Mouse (Mus musculus) stomach, embryonic 16.5 days (tissue): Measurements from ENCODE around the gene Igdcc3. TPM values are rescaled to one million over a fixed set of nuclear protein-coding genes. Genes with fewer than 3 reads are reported as not detected.

Source experiments
- ATAC-seq: fragments of 200-750 bp; cut with Nextera tagmentation; 2 replicates; pipeline ENCODE4 v1.8.0; 2017; ENCODE audit warnings: moderate number of reproducible peaks, moderate TSS enrichment; ENCODE audit not compliant: insufficient read depth, low FRiP score
- H3K27ac ChIP-seq: fragments of 300-500 bp; sonication (generic); 2 replicates; pipeline ENCODE4 v1.5.1; 2014; ENCODE audit warnings: low read length
- H3K27me3 ChIP-seq: fragments of 300-500 bp; sonication (generic); 2 replicates; pipeline ENCODE4 v1.6.1; 2014; ENCODE audit warnings: low read length, control low read depth, mixed read lengths; ENCODE audit not compliant: control insufficient read depth, insufficient read depth
- H3K36me3 ChIP-seq: fragments of 300-500 bp; sonication (generic); 2 replicates; pipeline ENCODE4 v1.6.1; 2014; ENCODE audit warnings: low read length; ENCODE audit not compliant: control insufficient read depth, insufficient read depth
- H3K4me1 ChIP-seq: fragments of 300-500 bp; sonication (generic); 2 replicates; pipeline ENCODE4 v1.6.1; 2014; ENCODE audit warnings: low read length, control low read depth, mixed read lengths; ENCODE audit not compliant: control insufficient read depth, insufficient read depth
- H3K4me2 ChIP-seq: fragments of 300-500 bp; sonication (generic); 2 replicates; pipeline ENCODE4 v1.6.1; 2014; ENCODE audit warnings: low read depth, low read length, mixed read lengths
- H3K4me3 ChIP-seq: fragments of 300-500 bp; sonication (generic); replicated peaks from 2 replicates; pipeline ENCODE4 v1.5.1; 2014; ENCODE audit warnings: mild to moderate bottlenecking, low read length
- H3K9ac ChIP-seq: fragments of 300-500 bp; sonication (generic); 2 replicates; pipeline ENCODE4 v1.6.1; 2014; ENCODE audit warnings: low read length
- H3K9me3 ChIP-seq: fragments of 300-500 bp; sonication (generic); replicated peaks from 2 replicates; pipeline ENCODE4 v1.6.1; 2016; ENCODE audit warnings: low read length, control low read depth; ENCODE audit not compliant: control insufficient read depth
- WGBS: fragments of 180-500 bp; shearing (Covaris S2); extraction: QIAGEN DNeasy Blood & Tissue Kit; methylation state at CpG from one replicate; pipeline ENCODE4 v1.1.7; 2014; 5-methylcytosine and 5-hydroxymethylcytosine counted together
- polyA plus RNA-seq: library from polyadenylated mRNA; unstranded; fragments of >200 nt; fragmentation: Nextera tagmentation; extraction: Ambion mirVana; gene quantifications from 2 replicates; pipeline ENCODE4 v1.2.1, GENCODE M21; 2015

Gene Igdcc3
- polyA plus RNA-seq, 1 experiment from 2014 or later, result 0.44 TPM

DNA sequence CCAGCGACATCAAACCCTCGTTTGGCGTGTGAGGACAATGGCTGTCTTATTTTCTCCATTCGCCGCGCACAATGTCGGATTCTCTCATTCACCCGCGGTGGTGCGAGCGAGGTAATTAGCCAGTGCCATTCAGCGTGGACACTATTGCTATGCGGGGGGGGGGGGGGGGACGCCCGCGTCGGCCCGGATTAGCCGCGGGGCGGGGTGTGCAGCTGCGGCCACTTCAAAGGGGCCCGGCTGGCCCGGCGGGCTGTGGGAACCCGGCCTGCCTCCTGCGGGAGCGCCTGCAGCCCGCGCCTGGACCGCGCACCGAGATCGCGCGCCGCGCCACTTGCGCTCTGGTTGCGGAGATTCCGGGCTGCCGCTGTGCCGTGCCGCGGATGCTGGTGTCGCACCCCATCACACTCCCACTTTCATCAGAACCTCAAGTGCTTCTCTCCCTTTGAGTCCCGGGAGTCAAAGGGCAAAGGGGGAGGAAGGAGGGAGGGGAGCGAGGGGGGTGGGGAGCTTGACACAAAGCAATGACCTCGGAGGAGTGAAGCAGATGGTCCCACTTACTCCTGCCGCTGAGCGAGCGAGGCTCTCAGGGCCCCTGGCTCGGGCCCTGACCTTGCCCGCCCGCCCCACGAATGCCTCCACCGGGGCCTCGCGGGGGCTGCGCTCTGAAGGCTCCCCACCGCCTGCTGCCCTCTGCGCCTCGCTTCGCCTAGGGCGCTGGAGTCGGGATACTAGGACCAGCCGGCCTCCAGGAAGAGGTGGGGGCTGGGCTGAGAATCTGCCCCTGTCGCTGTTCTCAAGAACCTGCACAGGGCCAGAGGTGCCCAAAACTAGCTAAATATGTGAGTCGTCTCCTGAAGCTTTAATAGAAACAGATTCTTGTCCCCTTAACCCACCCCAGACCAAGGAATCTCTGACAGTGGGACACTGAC is 22.0 kb downstream of the Igdcc3 start:
- Histone ChIP-seq H3K36me3 (no peaks in the 10 kb centered on the region), H3K4me1 (peaks cover 4% of the 10 kb centered on the region; the same call in 1 of the 2 replicates), H3K9me3 (no peaks in the 10 kb centered on the region), H3K4me3 (peak overlapping the region; percentile 47), H3K27ac (no peak overlapping the region), H3K9ac (peak overlapping the region; percentile 59), H3K4me2 (peak overlapping the region; percentile 84), H3K27me3 (peaks cover 34% of the 10 kb centered on the region)
- WGBS, result 2% methylated on average over 62 of the region's 69 CpGs
- ATAC-seq, result 0 out of 2 replicates have a peak, but pooled peaks have one; percentile 37

DNA sequence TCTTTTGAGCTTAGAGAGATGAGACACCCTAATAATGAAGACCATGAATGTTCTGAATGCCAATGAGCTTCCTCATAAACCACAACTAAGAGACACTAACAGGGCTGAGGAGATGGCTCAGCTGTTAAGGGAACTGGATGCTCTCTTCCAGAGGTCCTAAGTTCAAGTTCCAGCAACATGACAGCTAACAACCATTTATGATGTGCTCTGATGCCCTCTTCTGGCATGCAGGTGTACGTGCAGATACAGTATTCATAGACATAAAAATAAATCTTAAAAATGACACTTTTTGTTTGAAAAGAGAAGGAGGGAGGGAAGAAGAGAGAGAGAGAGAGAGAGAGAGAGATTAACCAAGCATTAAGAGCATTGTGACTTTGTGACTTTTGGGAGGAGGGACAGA is 23.9 kb downstream of the Igdcc3 start:
- Histone ChIP-seq H3K27ac (no peak overlapping the region), H3K4me3 (no peak overlapping the region), H3K27me3 (peaks cover 34% of the 10 kb centered on the region), H3K9ac (no peak overlapping the region), H3K9me3 (no peaks in the 10 kb centered on the region), H3K36me3 (no peaks in the 10 kb centered on the region), H3K4me2 (no peak overlapping the region), H3K4me1 (peaks cover 4% of the 10 kb centered on the region; the same call in 1 of the 2 replicates)
- 15% methylated on average over 1 of the region's 1 CpGs for WGBS
- ATAC-seq, result no peak

DNA sequence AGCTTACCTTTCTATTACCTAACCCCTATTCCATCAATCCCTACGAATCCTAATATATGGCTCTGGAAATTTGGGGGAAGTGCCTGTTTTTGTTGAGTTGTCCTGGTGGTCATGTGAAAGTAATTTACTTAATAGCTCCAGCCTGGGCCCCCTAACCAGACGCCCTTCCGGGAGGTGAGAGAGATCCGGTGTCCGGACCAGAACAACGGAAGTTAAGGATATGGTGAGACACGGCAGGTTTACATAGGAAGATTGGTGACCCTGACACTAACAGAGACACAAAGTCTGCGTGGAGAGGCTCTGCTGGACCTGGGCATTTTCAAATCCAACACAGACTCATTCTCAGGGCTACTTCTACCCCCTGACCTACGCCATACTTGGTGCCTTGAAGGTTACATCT is 25.4 kb downstream of the Igdcc3 start:
- Histone ChIP-seq H3K9ac (no peak overlapping the region), H3K27ac (no peak overlapping the region), H3K9me3 (no peaks in the 10 kb centered on the region), H3K4me1 (peaks cover 4% of the 10 kb centered on the region; the same call in 1 of the 2 replicates), H3K27me3 (peaks cover 29% of the 10 kb centered on the region), H3K4me2 (no peak overlapping the region), H3K4me3 (no peak overlapping the region), H3K36me3 (no peaks in the 10 kb centered on the region)
- WGBS, result 51% methylated on average over 9 of the region's 9 CpGs
- ATAC-seq, result no peak

DNA sequence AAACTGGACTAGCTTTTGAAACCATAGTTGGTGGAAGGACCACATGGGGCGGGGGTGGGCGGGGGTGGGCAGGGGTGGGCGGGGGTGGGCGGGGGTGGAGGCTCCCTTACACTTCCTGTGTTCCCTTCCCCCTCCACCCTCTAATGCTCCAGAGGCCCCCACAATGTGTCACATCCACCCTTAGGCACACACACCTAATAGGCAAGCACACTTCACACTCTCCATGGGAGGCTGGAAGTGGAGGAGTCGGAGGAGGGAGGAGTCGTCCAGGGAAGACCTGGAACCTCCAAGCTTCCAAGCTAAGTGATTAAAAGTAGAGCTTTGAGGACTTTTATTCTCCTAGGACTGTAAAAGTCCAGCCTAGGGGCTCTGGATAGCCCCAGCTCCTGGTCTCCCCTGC is 27.5 kb downstream of the Igdcc3 start:
- WGBS, result 44% methylated on average over 6 of the region's 6 CpGs

DNA sequence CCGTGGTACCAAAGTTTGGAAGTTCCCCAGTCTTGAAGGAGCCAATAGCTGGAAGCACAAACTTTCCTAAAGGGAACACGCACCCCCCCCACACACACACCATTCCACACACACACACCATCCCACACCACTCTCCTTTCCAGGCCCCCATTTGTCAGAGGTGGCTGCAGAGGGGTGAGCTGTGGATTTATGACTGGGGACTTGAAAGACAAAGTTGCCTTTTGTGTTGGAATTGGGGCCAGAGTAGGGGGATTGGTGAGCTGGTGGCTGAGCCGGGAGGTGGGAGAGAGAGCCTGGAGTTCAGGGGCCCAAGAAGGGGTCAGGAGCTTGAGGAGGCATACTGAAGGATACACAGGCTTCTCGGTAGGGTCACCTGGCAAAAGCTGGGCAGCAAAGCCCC is 28.0 kb downstream of the Igdcc3 start:
- Histone ChIP-seq H3K36me3 (no peaks in the 10 kb centered on the region), H3K4me2 (no peak overlapping the region), H3K27ac (no peak overlapping the region), H3K9ac (no peak overlapping the region), H3K4me1 (no peaks in the 10 kb centered on the region), H3K4me3 (no peak overlapping the region), H3K27me3 (peaks cover 3% of the 10 kb centered on the region; the same call in 1 of the 2 replicates), H3K9me3 (no peaks in the 10 kb centered on the region)
- WGBS, result 41% methylated on average over 4 of the region's 4 CpGs
- ATAC-seq, result no peak

More for the DNA sequence above, 27.5 kb downstream of the Igdcc3 start:
- ATAC-seq, result no peak; the same call in 1 of the 2 replicates
- Histone ChIP-seq H3K27me3 (peaks cover 7% of the 10 kb centered on the region), H3K4me3 (no peak overlapping the region), H3K36me3 (no peaks in the 10 kb centered on the region), H3K27ac (no peak overlapping the region), H3K9me3 (no peaks in the 10 kb centered on the region), H3K4me1 (no peaks in the 10 kb centered on the region), H3K9ac (no peak overlapping the region), H3K4me2 (no peak overlapping the region)

DNA sequence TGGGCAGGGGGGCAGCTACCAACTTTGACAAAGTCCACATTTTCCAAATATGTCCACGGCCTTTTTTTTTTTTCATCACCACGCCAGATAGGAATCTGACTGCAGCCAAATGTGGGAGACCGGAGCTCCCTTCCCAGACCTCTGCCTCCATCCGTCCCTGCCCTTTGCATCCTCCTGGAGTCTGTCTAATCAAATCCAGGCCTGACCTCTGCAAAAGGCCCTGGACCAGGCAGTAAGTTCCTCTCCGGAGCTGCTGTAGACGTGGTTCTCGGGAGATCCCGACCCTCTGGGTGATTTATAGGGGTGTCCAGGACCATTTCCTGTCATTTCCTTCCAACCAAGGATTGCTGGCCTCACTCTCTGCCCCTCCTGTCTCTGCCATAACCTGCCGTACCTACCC is 31.7 kb downstream of the Igdcc3 start:
- 47% methylated on average over 9 of the region's 9 CpGs for WGBS
- Histone ChIP-seq H3K9me3 (no peaks in the 10 kb centered on the region), H3K4me3 (no peak overlapping the region), H3K9ac (no peak overlapping the region), H3K27me3 (no peaks in the 10 kb centered on the region), H3K4me1 (peaks cover 9% of the 10 kb centered on the region), H3K36me3 (no peaks in the 10 kb centered on the region), H3K4me2 (no peak overlapping the region), H3K27ac (no peak overlapping the region)
- no peak for ATAC-seq

DNA sequence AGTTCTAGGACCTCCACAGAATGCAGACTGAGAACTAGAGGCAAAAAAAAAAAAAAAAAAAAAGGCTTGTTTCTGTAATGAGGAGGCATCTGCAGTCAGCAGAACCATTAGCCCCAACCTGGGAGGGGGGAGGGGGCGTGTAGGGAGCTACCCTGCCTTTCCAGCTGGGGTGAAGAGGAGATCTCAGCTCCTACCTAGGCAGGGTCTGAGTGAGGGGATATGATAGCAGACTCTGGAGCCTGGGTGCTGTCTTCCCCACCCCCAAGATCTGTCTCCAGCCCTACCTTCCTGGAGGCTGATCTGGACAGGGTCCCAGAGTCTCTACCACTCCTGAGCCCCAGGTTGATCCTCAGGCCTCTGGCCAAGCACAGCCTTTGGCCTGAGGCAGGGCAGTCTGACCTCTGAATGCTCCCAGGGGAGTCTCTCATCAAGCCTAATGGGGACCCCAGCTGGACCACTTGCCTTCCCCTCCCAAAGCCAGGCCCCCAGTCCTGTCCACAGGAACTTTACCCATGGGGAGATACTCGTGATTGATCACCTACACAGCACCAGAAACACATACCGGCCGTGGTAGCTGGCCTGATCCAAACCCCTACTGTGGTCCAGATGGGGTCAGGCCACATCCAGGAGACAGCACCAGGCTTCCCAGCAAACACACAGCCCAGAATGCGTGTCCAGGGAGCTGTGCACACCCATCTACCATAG is 34.4 kb downstream of the Igdcc3 start:
- Histone ChIP-seq H3K9me3 (no peaks in the 10 kb centered on the region), H3K27me3 (no peaks in the 10 kb centered on the region), H3K27ac (no peak overlapping the region), H3K4me1 (peaks cover 33% of the 10 kb centered on the region), H3K9ac (no peak overlapping the region), H3K4me3 (no peak overlapping the region), H3K36me3 (no peaks in the 10 kb centered on the region), H3K4me2 (no peak overlapping the region)
- 36% methylated on average over 5 of the region's 5 CpGs for WGBS
- no peak for ATAC-seq

DNA sequence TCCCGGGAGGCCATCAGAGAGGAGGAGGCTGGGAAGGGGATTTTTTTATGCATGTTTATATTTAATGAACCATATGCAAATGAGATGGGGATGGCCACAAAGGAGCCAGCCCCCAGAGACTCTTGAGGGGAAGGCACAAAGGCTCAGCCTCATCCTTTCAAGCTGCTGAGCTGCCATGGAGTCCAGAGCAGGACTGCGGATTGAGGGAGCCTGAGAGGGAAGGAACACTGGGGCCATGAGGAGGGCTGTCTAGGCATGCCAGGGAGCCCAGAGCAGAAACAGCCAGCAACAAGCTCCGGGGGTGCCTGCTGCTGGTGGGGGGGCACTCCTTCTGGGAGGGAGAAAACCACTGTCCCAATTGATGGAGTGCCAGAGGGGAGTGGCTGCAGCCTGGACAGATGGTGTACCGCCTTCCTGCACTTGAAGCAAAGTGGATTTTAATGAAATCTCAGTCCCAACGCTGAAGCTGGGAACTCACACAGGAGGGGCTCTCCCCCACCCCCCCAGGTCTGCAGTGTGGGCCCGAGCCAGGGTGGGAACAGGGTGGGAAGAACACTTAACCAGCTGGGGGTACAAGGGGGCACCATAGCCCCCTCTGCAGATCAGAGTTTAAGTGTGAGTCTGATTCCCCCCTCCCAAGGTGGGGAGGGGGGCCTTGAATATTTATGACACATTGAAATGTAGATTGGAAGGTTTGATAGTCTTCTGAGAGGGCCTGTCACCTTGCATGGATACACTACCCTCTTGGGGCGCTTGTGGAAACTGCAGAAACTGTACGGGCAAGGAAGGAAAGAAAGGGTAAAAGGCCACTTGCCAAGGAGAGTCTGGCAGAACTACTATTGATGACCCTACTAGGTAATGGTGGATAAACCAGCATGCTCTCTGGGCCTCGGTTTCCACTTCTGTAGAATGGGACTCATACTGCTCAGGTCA is 35.2 kb downstream of the Igdcc3 start:
- ATAC-seq, result no peak
- Histone ChIP-seq H3K9me3 (no peaks in the 10 kb centered on the region), H3K27me3 (no peaks in the 10 kb centered on the region), H3K4me2 (no peak overlapping the region), H3K9ac (no peak overlapping the region), H3K4me3 (no peak overlapping the region), H3K27ac (no peak overlapping the region), H3K4me1 (peaks cover 38% of the 10 kb centered on the region), H3K36me3 (no peaks in the 10 kb centered on the region)
- WGBS, result 43% methylated on average over 9 of the region's 9 CpGs
